Mouse (Mus musculus): ENCODE data around the gene Cage1.

DNA sequence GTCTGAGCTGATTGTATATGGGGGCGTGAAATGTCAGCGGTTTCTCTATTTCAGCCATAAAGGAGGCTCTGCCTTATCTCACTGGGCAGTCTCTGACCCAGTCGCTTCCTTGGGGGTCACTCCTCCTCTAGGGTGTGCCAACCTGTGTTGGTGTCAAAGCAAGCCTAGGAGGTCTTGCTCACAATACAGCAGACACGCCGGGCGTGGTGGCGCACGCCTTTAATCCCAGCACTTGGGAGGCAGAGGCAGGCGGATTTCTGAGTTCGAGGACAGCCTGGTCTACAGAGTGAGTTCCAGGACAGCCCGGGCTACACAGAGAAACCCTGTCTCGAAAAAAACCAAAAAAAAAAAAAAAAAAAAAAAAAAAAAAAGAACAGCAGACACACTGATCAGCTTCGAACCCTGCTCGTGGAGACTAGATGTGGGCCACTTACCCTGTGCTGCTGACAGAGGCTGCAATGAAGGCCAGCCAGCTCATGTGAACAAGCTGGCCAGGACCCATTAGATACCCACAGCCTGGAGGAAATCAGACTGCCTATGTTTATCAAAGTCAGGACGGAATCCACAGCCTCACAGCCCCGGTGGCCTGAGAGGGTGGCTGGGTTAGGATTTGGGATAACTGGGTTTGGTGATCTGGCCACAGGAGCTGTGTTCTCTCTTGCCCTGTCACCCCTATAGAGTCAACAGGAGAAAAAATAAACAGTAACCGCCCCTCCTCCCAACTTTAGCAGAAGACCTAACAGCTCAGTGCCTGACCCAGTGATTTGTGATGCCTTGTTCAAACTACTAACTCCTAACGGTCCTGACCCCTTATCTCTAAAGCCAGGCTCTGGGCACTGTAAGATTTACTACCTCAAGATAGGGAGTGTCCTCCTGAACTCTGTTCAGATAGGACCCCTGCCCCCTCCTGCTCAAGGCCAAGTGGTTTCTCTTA lies 36.8 kb upstream of the Cage1 start:
- TF ChIP-seq CTCF (IDR thresholded peaks at IDR 0.05; ENCODE audit: low read depth) (no peak), EP300 (IDR thresholded peaks at IDR 0.05; ENCODE audit: low read depth) (peak; percentile 32; the same call in 1 of the 2 replicates)
